In the genomic region with DNA sequence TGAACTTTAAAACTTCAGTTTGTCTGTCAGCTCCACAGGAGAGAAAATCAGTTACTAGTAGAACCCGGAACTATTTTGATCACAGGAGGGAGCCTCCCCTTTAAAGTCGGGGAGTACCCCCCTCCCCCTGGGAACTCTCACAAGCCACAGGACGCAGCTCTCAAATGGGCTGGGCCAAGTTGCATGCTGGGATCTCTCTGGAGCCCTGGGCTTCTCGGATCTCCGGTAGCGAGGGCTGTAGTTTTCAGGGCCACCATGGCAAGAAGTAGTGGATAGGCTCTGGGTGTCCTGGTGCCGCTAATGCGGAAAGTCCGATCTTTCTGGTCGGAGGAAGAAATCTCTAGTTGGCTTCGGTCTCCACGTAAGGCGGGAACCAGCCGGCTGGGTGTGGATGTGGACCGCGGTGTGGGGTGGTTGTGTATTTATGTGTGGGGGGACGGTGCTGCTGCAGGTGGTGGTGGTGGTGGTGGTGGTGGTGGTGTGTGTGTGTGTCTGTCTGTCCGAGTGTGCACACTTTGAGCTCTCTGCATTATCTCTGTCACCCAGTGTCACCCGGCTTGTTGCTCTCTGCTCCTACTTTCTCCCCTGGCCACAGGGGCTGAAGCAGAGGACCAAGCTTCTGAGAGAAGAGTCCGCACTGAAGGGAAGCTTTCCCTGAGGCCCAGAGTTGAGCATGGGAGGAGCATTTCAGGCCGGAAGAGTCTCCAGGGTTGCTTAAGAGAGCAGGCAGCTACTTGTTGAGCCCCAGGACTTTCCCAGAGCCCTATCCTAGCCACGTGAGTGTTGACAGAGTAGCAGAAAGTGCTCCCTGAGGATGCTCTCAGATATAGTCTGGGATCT, we compare ENCODE assay signal across 8 mouse cellular contexts. TPM values are rescaled to one million over a fixed set of nuclear protein-coding genes. Genes with fewer than 3 reads are reported as not detected.
DNase-seq lines count a peak whose midpoint lies in the region; ATAC-seq lines count a peak whose summit lies in the region.

No protein-coding gene starts in this region.

- H3K27ac ChIP-seq in embryonic facial prominence, embryonic 13.5 days: peak overlapping the region; percentile 72
- peak overlapping the region; percentile 86 for H3K27ac ChIP-seq in limb, embryonic 10.5 days
- H3K27ac ChIP-seq in midbrain, embryonic 12.5 days (replicated peaks): peak overlapping the region; percentile 20; the same call in 1 of the 2 replicates

- peaks cover 21% of the 10 kb centered on the region for H3K36me3 ChIP-seq in embryonic facial prominence, embryonic 13.5 days
- peaks cover 29% of the 10 kb centered on the region for H3K36me3 ChIP-seq in limb, embryonic 10.5 days
- H3K36me3 ChIP-seq in midbrain, embryonic 12.5 days: peaks cover 30% of the 10 kb centered on the region

- peak overlapping the region; percentile 81 for H3K4me2 ChIP-seq in embryonic facial prominence, embryonic 13.5 days
- peak overlapping the region; percentile 82 for H3K4me2 ChIP-seq in midbrain, embryonic 12.5 days (replicated peaks)

- H3K4me1 ChIP-seq in embryonic facial prominence, embryonic 13.5 days: peaks cover 6% of the 10 kb centered on the region
- peaks cover 14% of the 10 kb centered on the region for H3K4me1 ChIP-seq in limb, embryonic 10.5 days
- H3K4me1 ChIP-seq in midbrain, embryonic 12.5 days: peaks cover 18% of the 10 kb centered on the region

- 2% methylated on average over 22 of the region's 22 CpGs for WGBS in embryonic facial prominence, embryonic 13.5 days
- WGBS in limb, embryonic 10.5 days: under 1% methylated on average over 22 of the region's 22 CpGs
- under 1% methylated on average over 22 of the region's 22 CpGs for WGBS in midbrain, embryonic 12.5 days

- 0 out of 2 replicates have a peak, but pooled peaks cover 3% of the 10 kb centered on the region for H3K9me3 ChIP-seq in embryonic facial prominence, embryonic 13.5 days
- no peaks in the 10 kb centered on the region for H3K9me3 ChIP-seq in limb, embryonic 10.5 days (replicated peaks)
- H3K9me3 ChIP-seq in midbrain, embryonic 12.5 days: no peaks in the 10 kb centered on the region

- H3K9ac ChIP-seq in embryonic facial prominence, embryonic 13.5 days: peak overlapping the region; percentile 76
- H3K9ac ChIP-seq in midbrain, embryonic 12.5 days (replicated peaks): peak overlapping the region; percentile 68

- peak overlapping the region; percentile 64 for H3K4me3 ChIP-seq in embryonic facial prominence, embryonic 13.5 days
- H3K4me3 ChIP-seq in limb, embryonic 10.5 days: peak overlapping the region; percentile 69
- H3K4me3 ChIP-seq in midbrain, embryonic 12.5 days: peak overlapping the region; percentile 59

- peak; percentile 86 for ATAC-seq in embryonic facial prominence, embryonic 13.5 days (ENCODE audit: insufficient number of reproducible peaks, insufficient read depth, low FRiP score, low TSS enrichment, low read depth)
- ATAC-seq in midbrain, embryonic 12.5 days (ENCODE audit: low FRiP score, low read depth): peak; percentile 84; the same call in 1 of the 2 replicates

- peak; percentile 19 to 22 for DNase-seq in cerebellum, adult 18-20 months
- no peak for DNase-seq in cerebellum, adult 11-12 months
- DNase-seq in heart, adult 11 months: peak; percentile 99
- DNase-seq in kidney, adult 18-20 months: peak; percentile 78
- DNase-seq in limb, embryonic 10.5 days (ENCODE audit: low spot score): peak; percentile 67
- DNase-seq in skeletal muscle tissue, adult 2 months (ENCODE audit: low read depth, low spot score): peak; percentile 79

- H3K27me3 ChIP-seq in embryonic facial prominence, embryonic 13.5 days: no peaks in the 10 kb centered on the region
- H3K27me3 ChIP-seq in limb, embryonic 10.5 days (ENCODE audit: low read depth, poor library complexity, severe bottlenecking): no peaks in the 10 kb centered on the region
- no peaks in the 10 kb centered on the region for H3K27me3 ChIP-seq in midbrain, embryonic 12.5 days

RNA-seq across cellular contexts. Expression of gene Zfp607a, which starts 3.3 kb away (rescaled TPM):
- 4.2 and 5.1 TPM in 2 replicates for polyA plus RNA-seq in embryonic facial prominence, embryonic 13.5 days (2015; fragmentation: Nextera tagmentation; extraction: Ambion mirVana)
- 3.6 and 3.9 TPM in 2 replicates for polyA plus RNA-seq in limb, embryonic 10.5 days (2016; fragmentation: Nextera tagmentation; extraction: Ambion mirVana)
- 2.8 and 3.1 TPM in 2 replicates for polyA plus RNA-seq in midbrain, embryonic 12.5 days (2016; fragmentation: Nextera tagmentation; extraction: Ambion mirVana)

RNA-seq across cellular contexts. Expression of gene Zfp59, which starts 22.2 kb away (rescaled TPM):
- polyA plus RNA-seq in embryonic facial prominence, embryonic 13.5 days (2015; fragmentation: Nextera tagmentation; extraction: Ambion mirVana): 9.5 and 10.0 TPM in 2 replicates
- 8.6 and 11.0 TPM in 2 replicates for polyA plus RNA-seq in limb, embryonic 10.5 days (2016; fragmentation: Nextera tagmentation; extraction: Ambion mirVana)
- 10.7 and 12.0 TPM in 2 replicates for polyA plus RNA-seq in midbrain, embryonic 12.5 days (2016; fragmentation: Nextera tagmentation; extraction: Ambion mirVana)

RNA-seq across cellular contexts. Expression of gene Zfp626, which starts 53.6 kb away (rescaled TPM):
- polyA plus RNA-seq in embryonic facial prominence, embryonic 13.5 days (2015; fragmentation: Nextera tagmentation; extraction: Ambion mirVana): 2.7 and 2.9 TPM in 2 replicates
- polyA plus RNA-seq in limb, embryonic 10.5 days (2016; fragmentation: Nextera tagmentation; extraction: Ambion mirVana): 1.7 and 1.9 TPM in 2 replicates
- 2.5 and 2.6 TPM in 2 replicates for polyA plus RNA-seq in midbrain, embryonic 12.5 days (2016; fragmentation: Nextera tagmentation; extraction: Ambion mirVana)

Comparison
In these comparisons a context has a peak if more than half of its experiments do, and no peak if none do; other contexts are left out.
1. H3K27ac ChIP-seq: peak in every context shown above with its lines; median percentile 86 in limb, embryonic 10.5 days; 72 in embryonic facial prominence, embryonic 13.5 days; 20 in midbrain, embryonic 12.5 days.